Mouse (Mus musculus): Measurements from ENCODE around the gene Tmem274.

GRCm38 (mm10) chr4:149526330-149526729 is 49.2 kb downstream of the Tmem274 start:
- no peak for TF ChIP-seq GATA1 (IDR thresholded peaks at IDR 0.05; ENCODE audit: borderline replicate concordance, low read length)
- TF ChIP-seq FLI1 (IDR thresholded peaks at IDR 0.05; ENCODE audit: low read length), result no peak

All from megakaryocyte, embryonic 14.5 days (primary cell).